Mouse (Mus musculus): ENCODE measurements around the gene Deup1. TPM values are rescaled to one million over a fixed set of nuclear protein-coding genes. Genes with fewer than 3 reads are reported as not detected.

Deup1 gene
- polyA plus RNA-seq, 1 experiment from 2014 or later: 3.4 TPM

GRCm38 (mm10) chr9:15541735-15542354, 85.9 kb downstream of the Deup1 start:
- WGBS: 75% methylated on average over 5 of the region's 5 CpGs
- Histone ChIP-seq H3K9ac (no peak overlapping the region), H3K4me2 (no peak overlapping the region), H3K4me3 (no peak overlapping the region), H3K4me1 (replicated peaks) (peaks cover 5% of the 10 kb centered on the region; the same call in 1 of the 2 replicates), H3K9me3 (no peaks in the 10 kb centered on the region), H3K36me3 (peaks cover 5% of the 10 kb centered on the region; the same call in 1 of the 2 replicates), H3K27me3 (no peaks in the 10 kb centered on the region), H3K27ac (no peak overlapping the region)
- no peak for ATAC-seq (ENCODE audit: low FRiP score)

- no peak for ATAC-seq (ENCODE audit: low FRiP score)
- no peak overlapping the region for H3K27ac ChIP-seq
- no peak overlapping the region for H3K4me2 ChIP-seq
- 91% methylated on average over 8 of the region's 8 CpGs for WGBS
- no peaks in the 10 kb centered on the region for H3K9me3 ChIP-seq
- peaks cover 8% of the 10 kb centered on the region for H3K4me1 ChIP-seq (replicated peaks)
- no peaks in the 10 kb centered on the region for H3K27me3 ChIP-seq
- H3K36me3 ChIP-seq: peaks cover 2% of the 10 kb centered on the region; the same call in 1 of the 2 replicates
- H3K4me3 ChIP-seq: no peak overlapping the region
- H3K9ac ChIP-seq: no peak overlapping the region
Measured at GRCm38 (mm10) chr9:15538979-15539533, 88.7 kb downstream of the Deup1 start.

GRCm38 (mm10) chr9:15537455-15538048, 90.2 kb downstream of the Deup1 start:
- 94% methylated on average over 3 of the region's 3 CpGs for WGBS
- peaks cover 2% of the 10 kb centered on the region; the same call in 1 of the 2 replicates for H3K36me3 ChIP-seq
- H3K4me2 ChIP-seq: no peak overlapping the region
- H3K27me3 ChIP-seq: no peaks in the 10 kb centered on the region
- H3K27ac ChIP-seq: no peak overlapping the region
- peaks cover 17% of the 10 kb centered on the region for H3K4me1 ChIP-seq (replicated peaks)
- no peak overlapping the region for H3K4me3 ChIP-seq
- ATAC-seq (ENCODE audit: low FRiP score): no peak
- no peak overlapping the region for H3K9ac ChIP-seq
- no peaks in the 10 kb centered on the region for H3K9me3 ChIP-seq

- Histone ChIP-seq H3K9ac (no peak overlapping the region), H3K4me1 (replicated peaks) (peaks cover 17% of the 10 kb centered on the region), H3K36me3 (peaks cover 2% of the 10 kb centered on the region; the same call in 1 of the 2 replicates), H3K4me2 (no peak overlapping the region), H3K4me3 (no peak overlapping the region), H3K9me3 (no peaks in the 10 kb centered on the region), H3K27ac (no peak overlapping the region), H3K27me3 (no peaks in the 10 kb centered on the region)
- 90% methylated on average over 5 of the region's 5 CpGs for WGBS
- no peak for ATAC-seq (ENCODE audit: low FRiP score)
Measured at GRCm38 (mm10) chr9:15536861-15537426, 90.8 kb downstream of the Deup1 start.

- no peak overlapping the region for H3K27ac ChIP-seq
- H3K4me3 ChIP-seq: no peak overlapping the region
- H3K9ac ChIP-seq: no peak overlapping the region
- WGBS: 34% methylated on average over 5 of the region's 5 CpGs
- H3K27me3 ChIP-seq: no peaks in the 10 kb centered on the region
- peaks cover 17% of the 10 kb centered on the region for H3K4me1 ChIP-seq (replicated peaks)
- H3K9me3 ChIP-seq: no peaks in the 10 kb centered on the region
- no peak for ATAC-seq (ENCODE audit: low FRiP score)
- no peaks in the 10 kb centered on the region; the same call in 1 of the 2 replicates for H3K36me3 ChIP-seq
- no peak overlapping the region for H3K4me2 ChIP-seq
Measured at GRCm38 (mm10) chr9:15535418-15535817, 92.3 kb downstream of the Deup1 start.

GRCm38 (mm10) chr9:15534110-15534509, 93.6 kb downstream of the Deup1 start:
- Histone ChIP-seq H3K27ac (no peak overlapping the region), H3K4me2 (no peak overlapping the region), H3K9me3 (no peaks in the 10 kb centered on the region), H3K4me3 (no peak overlapping the region), H3K36me3 (no peaks in the 10 kb centered on the region), H3K9ac (no peak overlapping the region), H3K27me3 (no peaks in the 10 kb centered on the region), H3K4me1 (replicated peaks) (peaks cover 23% of the 10 kb centered on the region)
- ATAC-seq (ENCODE audit: low FRiP score): no peak
- 85% methylated on average over 2 of the region's 2 CpGs for WGBS

GRCm38 (mm10) chr9:15533336-15534070, 94.2 kb downstream of the Deup1 start:
- Histone ChIP-seq H3K9ac (no peak overlapping the region), H3K27me3 (no peaks in the 10 kb centered on the region), H3K36me3 (no peaks in the 10 kb centered on the region), H3K4me1 (replicated peaks) (peaks cover 25% of the 10 kb centered on the region), H3K9me3 (no peaks in the 10 kb centered on the region), H3K4me3 (no peak overlapping the region), H3K4me2 (no peak overlapping the region), H3K27ac (no peak overlapping the region)
- 62% methylated on average over 11 of the region's 11 CpGs for WGBS
- no peak for ATAC-seq (ENCODE audit: low FRiP score)

GRCm38 (mm10) chr9:15531204-15531603, 96.5 kb downstream of the Deup1 start:
- Histone ChIP-seq H3K27ac (no peak overlapping the region), H3K9me3 (no peaks in the 10 kb centered on the region), H3K27me3 (no peaks in the 10 kb centered on the region), H3K4me2 (no peak overlapping the region), H3K9ac (no peak overlapping the region), H3K4me1 (replicated peaks) (peaks cover 25% of the 10 kb centered on the region), H3K36me3 (no peaks in the 10 kb centered on the region), H3K4me3 (no peak overlapping the region)
- 82% methylated on average over 5 of the region's 5 CpGs for WGBS
- no peak for ATAC-seq (ENCODE audit: low FRiP score)

- H3K27me3 ChIP-seq: no peaks in the 10 kb centered on the region
- H3K27ac ChIP-seq: no peak overlapping the region; the same call in 1 of the 2 replicates
- no peaks in the 10 kb centered on the region for H3K36me3 ChIP-seq
- H3K9ac ChIP-seq: no peak overlapping the region
- WGBS: 94% methylated on average over 2 of the region's 2 CpGs
- no peaks in the 10 kb centered on the region for H3K9me3 ChIP-seq
- H3K4me1 ChIP-seq (replicated peaks): peaks cover 25% of the 10 kb centered on the region
- no peak overlapping the region for H3K4me2 ChIP-seq
- no peak for ATAC-seq (ENCODE audit: low FRiP score)
- no peak overlapping the region for H3K4me3 ChIP-seq
Measured at GRCm38 (mm10) chr9:15529965-15530320, 97.8 kb downstream of the Deup1 start.

- 61% methylated on average over 8 of the region's 8 CpGs for WGBS
Measured at GRCm38 (mm10) chr9:15529275-15529964, 98.3 kb downstream of the Deup1 start.

GRCm38 (mm10) chr9:15528368-15528767, 99.4 kb downstream of the Deup1 start:
- no peaks in the 10 kb centered on the region for H3K9me3 ChIP-seq
- H3K27me3 ChIP-seq: no peaks in the 10 kb centered on the region
- H3K4me1 ChIP-seq (replicated peaks): peaks cover 16% of the 10 kb centered on the region
- no peak overlapping the region for H3K9ac ChIP-seq
- no peak overlapping the region for H3K4me2 ChIP-seq
- H3K36me3 ChIP-seq: no peaks in the 10 kb centered on the region
- no peak for ATAC-seq (ENCODE audit: low FRiP score)
- no peak overlapping the region for H3K27ac ChIP-seq
- 81% methylated on average over 7 of the region's 7 CpGs for WGBS
- H3K4me3 ChIP-seq: no peak overlapping the region

More at GRCm38 (mm10) chr9:15529275-15529964, 98.3 kb downstream of the Deup1 start:
- H3K4me1 ChIP-seq (replicated peaks): peaks cover 23% of the 10 kb centered on the region
- no peak overlapping the region for H3K27ac ChIP-seq
- H3K9me3 ChIP-seq: no peaks in the 10 kb centered on the region
- peak; percentile 67 for ATAC-seq (ENCODE audit: low FRiP score)
- H3K4me2 ChIP-seq: no peak overlapping the region
- no peak overlapping the region for H3K4me3 ChIP-seq
- no peak overlapping the region for H3K9ac ChIP-seq
- H3K36me3 ChIP-seq: no peaks in the 10 kb centered on the region
- no peaks in the 10 kb centered on the region for H3K27me3 ChIP-seq

- no peaks in the 10 kb centered on the region for H3K9me3 ChIP-seq
- no peak for ATAC-seq (ENCODE audit: low FRiP score)
- H3K36me3 ChIP-seq: no peaks in the 10 kb centered on the region
- no peak overlapping the region for H3K4me3 ChIP-seq
- 61% methylated on average over 6 of the region's 6 CpGs for WGBS
- H3K4me1 ChIP-seq (replicated peaks): peaks cover 19% of the 10 kb centered on the region
- H3K9ac ChIP-seq: no peak overlapping the region
- no peaks in the 10 kb centered on the region for H3K27me3 ChIP-seq
- no peak overlapping the region for H3K4me2 ChIP-seq
- H3K27ac ChIP-seq: no peak overlapping the region
Measured at GRCm38 (mm10) chr9:15527846-15528245, 99.9 kb downstream of the Deup1 start.

All from hindbrain, embryonic 13.5 days (tissue).